Mouse (Mus musculus): ENCODE measurements around the gene Clec3b. TPM values are rescaled to one million over a fixed set of nuclear protein-coding genes. Genes with fewer than 3 reads are reported as not detected.

The Clec3b gene
- polyA plus RNA-seq, 1 experiment from 2014 or later: not detected

DNA sequence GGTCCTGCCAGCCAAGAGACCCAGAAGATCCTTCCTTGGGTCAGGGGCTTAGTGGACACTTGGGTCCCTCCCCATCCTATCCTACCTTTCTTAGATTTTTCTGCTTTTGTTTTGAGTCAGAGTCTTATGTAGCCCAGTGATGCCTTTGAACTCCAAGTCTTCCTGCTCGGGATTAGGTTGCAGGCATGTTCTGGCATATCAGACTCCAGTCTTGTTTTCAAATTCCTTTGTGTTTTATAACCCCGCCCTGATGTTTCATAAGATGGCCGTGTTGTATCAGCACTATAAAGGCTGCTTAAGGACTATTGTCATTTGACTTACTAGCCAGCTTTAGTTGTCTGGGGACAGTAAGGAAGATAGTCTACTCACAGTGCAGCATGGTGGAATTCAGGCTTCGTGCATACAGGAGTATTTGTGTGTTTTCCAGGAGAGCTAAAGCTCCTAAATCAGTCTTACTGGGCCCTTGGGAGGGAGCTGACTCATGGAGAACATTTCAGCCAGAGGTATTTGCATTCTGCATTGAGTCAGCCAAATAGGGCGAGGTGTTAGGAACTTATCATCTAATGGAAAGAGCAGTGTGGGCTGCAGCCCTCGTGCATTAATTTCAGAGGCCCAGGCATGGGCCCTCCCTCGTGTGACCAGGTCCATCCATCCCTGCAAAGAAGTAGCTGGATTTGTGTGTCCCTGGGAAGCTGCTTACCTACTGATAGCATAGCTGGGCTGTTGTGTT is 13.6 kb upstream of the Clec3b start:
- 0 out of 2 replicates have a peak, but pooled peaks cover 3% of the 10 kb centered on the region for H3K4me1 ChIP-seq (ENCODE audit: insufficient read depth)
- H3K9ac ChIP-seq: no peak overlapping the region
- H3K27ac ChIP-seq (ENCODE audit: low read depth): no peak overlapping the region
- no peak overlapping the region for H3K4me2 ChIP-seq
- H3K27me3 ChIP-seq (ENCODE audit: insufficient read depth, low read length): no peaks in the 10 kb centered on the region
- H3K4me3 ChIP-seq (ENCODE audit: low read depth, low read length): no peak overlapping the region
- no peak for TF ChIP-seq CTCF (IDR thresholded peaks at IDR 0.05; ENCODE audit: low read depth)
- no peak for DNase-seq
- no peaks in the 10 kb centered on the region for H3K9me3 ChIP-seq (ENCODE audit: low read depth, low read length)
- no peak for ATAC-seq (ENCODE audit: insufficient read depth)
- H3K36me3 ChIP-seq (ENCODE audit: insufficient read depth): peaks cover 67% of the 10 kb centered on the region
- WGBS: 82% methylated on average over 7 of the region's 7 CpGs

DNA sequence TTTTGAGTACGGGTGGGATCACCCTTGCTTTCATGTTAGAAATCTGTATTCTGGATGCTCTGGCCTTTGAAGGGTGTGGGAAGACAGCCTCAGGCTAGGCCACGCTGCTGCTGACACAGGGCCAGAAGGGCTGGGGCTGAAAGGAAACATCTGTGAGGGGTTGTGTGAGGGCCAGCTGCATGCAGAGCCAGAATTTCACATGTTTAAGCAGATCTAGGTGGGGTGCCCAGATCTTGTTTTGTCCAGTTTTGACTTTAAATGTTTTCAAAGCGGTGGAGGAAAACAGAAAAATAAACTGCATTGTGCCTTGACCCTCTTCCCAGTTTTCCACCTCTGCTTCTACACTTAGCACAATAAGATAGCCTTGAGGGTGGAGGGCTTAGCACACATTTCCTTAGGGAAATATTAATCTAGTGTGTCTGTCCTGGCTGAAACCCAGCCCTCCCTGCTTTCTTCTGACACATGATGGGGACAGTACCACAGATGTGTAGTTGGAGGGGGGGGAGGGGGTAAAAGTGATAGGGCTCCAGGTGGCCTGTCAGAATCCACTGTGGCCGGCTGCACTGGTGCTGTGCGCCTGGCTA is 11.8 kb upstream of the Clec3b start:
- Histone ChIP-seq H3K27me3 (ENCODE audit: insufficient read depth, low read length) (no peaks in the 10 kb centered on the region), H3K9me3 (ENCODE audit: low read depth, low read length) (no peaks in the 10 kb centered on the region; the same call in 1 of the 2 replicates), H3K4me2 (no peak overlapping the region), H3K4me1 (ENCODE audit: insufficient read depth) (0 out of 2 replicates have a peak, but pooled peaks cover 3% of the 10 kb centered on the region), H3K27ac (ENCODE audit: low read depth) (peak overlapping the region; percentile 33), H3K36me3 (ENCODE audit: insufficient read depth) (peaks cover 49% of the 10 kb centered on the region), H3K9ac (no peak overlapping the region), H3K4me3 (ENCODE audit: low read depth, low read length) (no peak overlapping the region)
- no peak for TF ChIP-seq CTCF (IDR thresholded peaks at IDR 0.05; ENCODE audit: low read depth)
- 26% methylated on average over 5 of the region's 5 CpGs for WGBS
- DNase-seq (peak; percentile 89), ATAC-seq (ENCODE audit: insufficient read depth) (peak; percentile 95)

DNA sequence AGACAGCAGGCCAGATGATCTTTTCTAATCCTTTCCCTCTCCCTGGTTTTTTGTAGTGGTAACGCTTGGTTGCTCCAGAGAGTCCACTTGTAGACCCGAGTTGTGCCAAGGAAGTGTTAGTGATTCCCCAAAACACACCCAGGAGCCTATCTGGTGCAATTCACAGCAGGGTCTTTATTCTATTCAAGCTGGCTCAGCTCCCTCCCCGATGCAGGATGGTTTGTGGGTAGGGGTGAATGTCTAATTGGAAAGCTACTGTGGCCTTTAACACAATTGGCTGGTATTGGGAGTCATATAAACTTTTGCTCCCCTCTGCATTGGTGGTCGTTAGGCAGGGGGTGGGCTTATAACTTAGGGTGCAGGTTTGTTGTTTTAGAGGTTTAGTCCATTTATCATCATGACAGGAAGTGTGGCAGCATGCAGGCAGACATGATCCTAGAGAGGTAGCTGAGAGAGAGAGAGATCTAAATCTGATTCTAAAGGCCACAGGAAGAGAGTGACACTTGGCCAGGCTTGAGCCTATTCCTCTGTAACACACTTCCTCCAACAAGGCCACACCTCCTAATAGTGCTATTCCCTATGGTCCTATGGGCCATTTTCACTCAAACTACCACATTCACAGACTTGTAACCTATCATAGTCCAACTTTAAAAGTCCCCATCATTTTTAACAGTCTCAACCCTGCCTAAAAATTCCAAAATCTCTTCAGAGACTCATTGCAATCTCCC is 10.7 kb upstream of the Clec3b start:
- no peaks in the 10 kb centered on the region; the same call in 1 of the 2 replicates for H3K9me3 ChIP-seq (ENCODE audit: low read depth, low read length)
- no peak overlapping the region for H3K4me3 ChIP-seq (ENCODE audit: low read depth, low read length)
- H3K27ac ChIP-seq (ENCODE audit: low read depth): peak overlapping the region; percentile 33; the same call in 1 of the 2 replicates
- ATAC-seq (ENCODE audit: insufficient read depth) (no peak), DNase-seq (no peak)
- TF ChIP-seq CTCF (IDR thresholded peaks at IDR 0.05; ENCODE audit: low read depth): no peak
- 58% methylated on average over 4 of the region's 4 CpGs for WGBS
- no peak overlapping the region for H3K4me2 ChIP-seq
- H3K4me1 ChIP-seq (ENCODE audit: insufficient read depth): 0 out of 2 replicates have a peak, but pooled peaks cover 3% of the 10 kb centered on the region
- no peak overlapping the region for H3K9ac ChIP-seq
- peaks cover 39% of the 10 kb centered on the region for H3K36me3 ChIP-seq (ENCODE audit: insufficient read depth)
- H3K27me3 ChIP-seq (ENCODE audit: insufficient read depth, low read length): no peaks in the 10 kb centered on the region

DNA sequence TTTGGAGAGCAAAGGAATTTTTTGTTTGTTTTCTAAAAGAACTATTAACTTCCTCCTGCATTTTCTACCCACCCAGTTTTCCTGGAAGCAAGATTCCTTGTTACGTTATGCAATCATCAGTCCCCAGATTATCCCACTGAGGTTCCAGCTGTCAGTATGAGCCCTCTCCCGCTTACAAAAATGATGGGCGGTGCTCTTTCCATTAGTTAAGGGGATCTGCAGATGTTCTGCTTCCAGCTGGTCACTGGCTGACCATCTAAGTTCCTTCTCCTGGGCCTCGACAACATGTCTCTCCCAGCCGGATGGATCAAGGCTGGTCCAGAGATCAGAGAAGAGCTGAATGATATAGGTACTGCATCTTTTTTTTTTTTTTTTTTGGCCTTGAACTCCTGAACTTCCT is 2.3 kb upstream of the Clec3b start:
- no peak for TF ChIP-seq CTCF (IDR thresholded peaks at IDR 0.05; ENCODE audit: low read depth)
- H3K36me3 ChIP-seq (ENCODE audit: insufficient read depth): no peaks in the 10 kb centered on the region
- H3K4me1 ChIP-seq (ENCODE audit: insufficient read depth): no peaks in the 10 kb centered on the region
- no peak overlapping the region for H3K4me2 ChIP-seq
- DNase-seq (peak; percentile 41), ATAC-seq (ENCODE audit: insufficient read depth) (no peak)
- no peak overlapping the region for H3K27ac ChIP-seq (ENCODE audit: low read depth)
- WGBS: 42% methylated on average over 5 of the region's 5 CpGs
- H3K27me3 ChIP-seq (ENCODE audit: insufficient read depth, low read length): no peaks in the 10 kb centered on the region
- H3K4me3 ChIP-seq (ENCODE audit: low read depth, low read length): no peak overlapping the region
- H3K9me3 ChIP-seq (ENCODE audit: low read depth, low read length): peaks cover 4% of the 10 kb centered on the region; the same call in 1 of the 2 replicates
- H3K9ac ChIP-seq: no peak overlapping the region

DNA sequence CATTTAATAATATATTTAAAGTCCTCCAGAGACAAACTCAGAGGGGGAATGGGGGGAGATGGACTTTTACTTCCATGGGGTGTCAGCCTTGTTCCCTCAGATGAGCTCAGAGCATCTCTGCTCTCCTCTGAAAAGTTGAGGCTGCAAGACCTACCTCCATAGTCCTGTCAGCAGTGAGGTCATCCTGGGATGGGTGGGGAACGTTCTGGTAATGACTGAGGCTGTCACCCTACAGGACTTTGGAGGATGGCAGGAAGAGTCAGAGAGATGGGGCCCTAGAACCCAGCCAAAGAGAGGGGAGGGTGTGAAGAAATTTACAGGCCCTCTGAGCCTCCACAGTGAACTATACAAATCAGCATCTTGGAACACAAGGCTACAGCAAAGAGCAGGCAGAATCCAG is 815 bp downstream of the Clec3b start:
- Histone ChIP-seq H3K27ac (ENCODE audit: low read depth) (no peak overlapping the region), H3K9ac (no peak overlapping the region), H3K4me1 (ENCODE audit: insufficient read depth) (no peaks in the 10 kb centered on the region), H3K9me3 (ENCODE audit: low read depth, low read length) (no peaks in the 10 kb centered on the region), H3K4me3 (ENCODE audit: low read depth, low read length) (no peak overlapping the region), H3K36me3 (ENCODE audit: insufficient read depth) (no peaks in the 10 kb centered on the region), H3K27me3 (ENCODE audit: insufficient read depth, low read length) (no peaks in the 10 kb centered on the region), H3K4me2 (no peak overlapping the region)
- ATAC-seq (ENCODE audit: insufficient read depth) (no peak), DNase-seq (no peak)
- 24% methylated on average over 1 of the region's 1 CpGs for WGBS
- TF ChIP-seq CTCF (IDR thresholded peaks at IDR 0.05; ENCODE audit: low read depth): no peak

DNA sequence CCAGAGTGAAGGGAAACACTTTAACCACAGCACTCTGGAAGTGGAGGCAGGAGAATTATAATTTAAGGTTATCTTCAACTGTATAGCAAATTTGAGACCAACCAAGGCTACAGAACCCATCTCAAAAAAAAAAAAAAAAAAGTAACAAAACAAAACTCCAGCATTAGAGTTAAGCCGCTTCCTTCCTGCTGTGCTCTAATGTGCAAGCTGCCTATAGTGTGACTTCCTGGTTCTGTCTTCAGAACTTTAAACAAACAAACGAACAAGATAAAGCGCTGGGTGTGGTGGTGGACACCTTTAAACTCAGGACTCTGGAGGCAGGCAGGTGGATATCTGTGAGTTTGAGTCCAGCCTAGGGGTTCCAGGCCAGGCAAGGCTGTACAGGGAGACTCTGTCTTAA is 1.3 kb downstream of the Clec3b start:
- Histone ChIP-seq H3K4me1 (ENCODE audit: insufficient read depth) (no peaks in the 10 kb centered on the region), H3K36me3 (ENCODE audit: insufficient read depth) (no peaks in the 10 kb centered on the region), H3K27me3 (ENCODE audit: insufficient read depth, low read length) (no peaks in the 10 kb centered on the region), H3K4me3 (ENCODE audit: low read depth, low read length) (no peak overlapping the region), H3K27ac (ENCODE audit: low read depth) (no peak overlapping the region), H3K9ac (no peak overlapping the region), H3K9me3 (ENCODE audit: low read depth, low read length) (no peaks in the 10 kb centered on the region), H3K4me2 (no peak overlapping the region)
- ATAC-seq (ENCODE audit: insufficient read depth) (no peak), DNase-seq (peak; percentile 36)
- WGBS: 39% methylated on average over 3 of the region's 3 CpGs
- TF ChIP-seq CTCF (IDR thresholded peaks at IDR 0.05; ENCODE audit: low read depth): no peak

DNA sequence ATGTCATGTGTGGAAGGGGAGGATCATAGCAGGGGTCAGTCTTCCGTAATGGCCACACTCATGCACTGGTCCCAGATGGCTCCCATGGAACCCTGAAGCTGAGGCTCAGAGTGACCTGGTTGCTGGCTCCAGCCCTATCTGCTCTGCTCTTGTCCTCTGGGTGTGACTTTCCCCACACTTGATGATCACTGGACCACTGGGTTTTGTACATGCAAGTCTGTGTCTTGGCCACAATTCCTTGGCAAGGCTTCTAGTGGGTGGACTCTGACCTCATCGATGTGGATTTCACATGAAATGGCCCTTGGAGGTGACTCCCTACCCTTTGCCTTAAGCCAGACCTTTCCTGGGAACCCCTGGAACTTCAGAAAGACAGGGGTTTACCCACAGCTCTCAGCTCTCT is 2.4 kb downstream of the Clec3b start:
- Histone ChIP-seq H3K27me3 (ENCODE audit: insufficient read depth, low read length) (no peaks in the 10 kb centered on the region), H3K9me3 (ENCODE audit: low read depth, low read length) (no peaks in the 10 kb centered on the region), H3K27ac (ENCODE audit: low read depth) (no peak overlapping the region), H3K4me3 (ENCODE audit: low read depth, low read length) (no peak overlapping the region), H3K9ac (no peak overlapping the region), H3K4me1 (ENCODE audit: insufficient read depth) (no peaks in the 10 kb centered on the region), H3K36me3 (ENCODE audit: insufficient read depth) (no peaks in the 10 kb centered on the region), H3K4me2 (no peak overlapping the region)
- DNase-seq: no peak
- ATAC-seq (ENCODE audit: insufficient read depth): no peak
- WGBS: 88% methylated on average over 2 of the region's 2 CpGs
- TF ChIP-seq CTCF (IDR thresholded peaks at IDR 0.05; ENCODE audit: low read depth): no peak

Measured in lung, embryonic 14.5 days (tissue).